Mouse (Mus musculus): ENCODE measurements around the gene Trip12. TPM values are rescaled to one million over a fixed set of nuclear protein-coding genes. Genes with fewer than 3 reads are reported as not detected.

The Trip12 gene
- polyA plus RNA-seq, 1 experiment, result 18.2 TPM

DNA sequence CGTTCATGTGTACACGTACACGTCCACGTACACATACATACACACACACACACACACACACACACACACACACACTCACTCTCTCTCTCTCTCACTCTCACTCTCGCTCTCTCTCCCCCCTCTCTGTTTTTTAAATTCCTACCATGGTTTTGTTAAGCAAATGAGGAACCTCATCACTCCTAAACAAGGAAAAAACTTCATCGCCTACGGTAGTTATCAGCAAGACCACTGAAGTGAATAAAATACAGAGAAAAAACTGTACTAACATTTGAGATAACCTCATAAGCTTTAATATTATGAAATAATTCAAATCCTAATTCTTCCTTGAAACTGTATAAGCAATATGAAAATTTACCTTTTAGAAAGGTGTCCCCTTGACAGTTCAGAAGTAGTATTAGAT lies 45.0 kb downstream of the Trip12 start:
- H3K4me3 ChIP-seq (ENCODE audit: extremely low read depth, insufficient read depth, insufficient read length), result no peak overlapping the region
- no peaks in the 10 kb centered on the region for H3K4me1 ChIP-seq (ENCODE audit: control insufficient read depth, insufficient read depth, insufficient read length)
- H3K27ac ChIP-seq (ENCODE audit: insufficient read depth, low read length), result no peak overlapping the region
- H3K36me3 ChIP-seq (ENCODE audit: control insufficient read depth, insufficient read depth, low read length), result peaks cover 16% of the 10 kb centered on the region
- no peak for DNase-seq (ENCODE audit: low read depth in 1 of 2, low spot score in 2 of 2)
- no peak for TF ChIP-seq CTCF (IDR thresholded peaks at IDR 0.05; ENCODE audit: extremely low read depth, insufficient read depth, insufficient read length, insufficient replicate concordance)
- TF ChIP-seq POLR2A (IDR thresholded peaks at IDR 0.05; ENCODE audit: low read depth, low read length), result no peak
- WGBS, result 89% methylated on average over 7 of the region's 7 CpGs
- H3K27me3 ChIP-seq (ENCODE audit: control insufficient read depth, insufficient read depth, low read length), result no peaks in the 10 kb centered on the region

DNA sequence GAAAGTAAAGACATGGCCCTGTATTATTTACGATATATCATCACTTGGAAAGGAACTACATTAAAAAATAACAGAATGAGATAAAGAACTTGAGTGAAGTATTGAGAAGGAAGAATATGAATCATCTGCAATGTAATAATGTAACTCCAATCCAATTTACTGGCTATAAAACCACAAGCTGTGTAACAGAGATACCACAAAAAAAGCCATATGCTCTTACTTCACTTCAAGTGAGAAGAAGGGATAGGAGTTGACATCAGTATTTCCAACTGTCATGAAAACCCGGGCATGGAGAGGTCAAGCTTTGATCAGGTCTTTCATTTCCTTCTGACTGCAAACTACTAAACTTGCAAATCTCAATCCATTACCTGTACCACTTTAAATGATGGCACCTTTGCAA lies 48.9 kb downstream of the Trip12 start:
- TF ChIP-seq POLR2A (IDR thresholded peaks at IDR 0.05; ENCODE audit: low read depth, low read length) (no peak), CTCF (IDR thresholded peaks at IDR 0.05; ENCODE audit: extremely low read depth, insufficient read depth, insufficient read length, insufficient replicate concordance) (no peak)
- Histone ChIP-seq H3K4me3 (ENCODE audit: extremely low read depth, insufficient read depth, insufficient read length) (no peak overlapping the region), H3K36me3 (ENCODE audit: control insufficient read depth, insufficient read depth, low read length) (peaks cover 17% of the 10 kb centered on the region), H3K4me1 (ENCODE audit: control insufficient read depth, insufficient read depth, insufficient read length) (no peaks in the 10 kb centered on the region), H3K27ac (ENCODE audit: insufficient read depth, low read length) (no peak overlapping the region), H3K27me3 (ENCODE audit: control insufficient read depth, insufficient read depth, low read length) (no peaks in the 10 kb centered on the region)
- WGBS, result 76% methylated on average over 2 of the region's 2 CpGs
- no peak for DNase-seq (ENCODE audit: low read depth in 1 of 2, low spot score in 2 of 2)

DNA sequence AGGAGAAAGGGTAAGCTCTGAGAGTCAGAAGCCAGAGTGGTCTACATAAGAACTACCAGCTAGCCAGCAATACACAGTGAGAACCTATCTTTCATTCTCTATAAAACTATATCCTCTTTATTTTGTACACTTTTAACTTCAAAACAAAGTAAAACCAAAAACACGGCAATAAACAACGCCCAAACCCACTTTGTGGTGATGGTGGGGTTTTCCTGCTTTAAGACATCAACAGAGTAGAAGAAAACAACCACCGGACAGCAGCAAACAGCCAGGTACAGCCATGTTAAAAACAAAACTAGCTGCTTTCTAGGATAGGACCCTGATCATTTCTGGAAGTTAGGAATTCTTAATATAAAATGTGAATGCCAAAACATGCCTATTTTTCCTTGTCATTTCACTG lies 59.7 kb downstream of the Trip12 start:
- Histone ChIP-seq H3K36me3 (ENCODE audit: control insufficient read depth, insufficient read depth, low read length) (peaks cover 9% of the 10 kb centered on the region), H3K4me1 (ENCODE audit: control insufficient read depth, insufficient read depth, insufficient read length) (no peaks in the 10 kb centered on the region), H3K4me3 (ENCODE audit: extremely low read depth, insufficient read depth, insufficient read length) (no peak overlapping the region), H3K27me3 (ENCODE audit: control insufficient read depth, insufficient read depth, low read length) (no peaks in the 10 kb centered on the region), H3K27ac (ENCODE audit: insufficient read depth, low read length) (no peak overlapping the region)
- no peak for DNase-seq (ENCODE audit: low read depth in 1 of 2, low spot score in 2 of 2)
- TF ChIP-seq POLR2A (IDR thresholded peaks at IDR 0.05; ENCODE audit: low read depth, low read length), result no peak
- no peak for TF ChIP-seq CTCF (IDR thresholded peaks at IDR 0.05; ENCODE audit: extremely low read depth, insufficient read depth, insufficient read length, insufficient replicate concordance)
- WGBS, result 83% methylated on average over 3 of the region's 3 CpGs

DNA sequence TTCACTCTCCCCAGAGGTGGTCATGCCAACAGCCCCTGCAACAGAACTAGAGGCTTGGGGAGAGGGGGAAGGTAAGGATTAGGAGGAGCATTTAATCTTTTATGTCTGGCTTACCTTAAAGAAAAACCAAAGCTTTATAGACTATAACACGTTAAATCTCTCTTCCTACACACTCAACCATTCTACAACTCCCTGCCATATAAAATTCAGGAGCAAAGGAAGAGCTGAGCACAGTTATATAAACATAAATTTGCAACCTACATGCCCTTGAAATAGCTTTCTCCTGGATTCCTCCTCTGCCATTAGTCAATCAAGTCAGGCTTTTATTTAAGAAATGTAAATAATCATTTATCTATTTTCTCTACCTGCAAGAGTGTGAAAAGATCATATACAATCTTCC lies 62.9 kb downstream of the Trip12 start:
- Histone ChIP-seq H3K27me3 (ENCODE audit: control insufficient read depth, insufficient read depth, low read length) (no peaks in the 10 kb centered on the region), H3K4me1 (ENCODE audit: control insufficient read depth, insufficient read depth, insufficient read length) (no peaks in the 10 kb centered on the region), H3K4me3 (ENCODE audit: extremely low read depth, insufficient read depth, insufficient read length) (no peak overlapping the region), H3K27ac (ENCODE audit: insufficient read depth, low read length) (no peak overlapping the region), H3K36me3 (ENCODE audit: control insufficient read depth, insufficient read depth, low read length) (peaks cover 6% of the 10 kb centered on the region)
- 98% methylated on average over 1 of the region's 1 CpGs for WGBS
- TF ChIP-seq CTCF (IDR thresholded peaks at IDR 0.05; ENCODE audit: extremely low read depth, insufficient read depth, insufficient read length, insufficient replicate concordance) (no peak), POLR2A (IDR thresholded peaks at IDR 0.05; ENCODE audit: low read depth, low read length) (no peak)
- no peak for DNase-seq (ENCODE audit: low read depth in 1 of 2, low spot score in 2 of 2)

DNA sequence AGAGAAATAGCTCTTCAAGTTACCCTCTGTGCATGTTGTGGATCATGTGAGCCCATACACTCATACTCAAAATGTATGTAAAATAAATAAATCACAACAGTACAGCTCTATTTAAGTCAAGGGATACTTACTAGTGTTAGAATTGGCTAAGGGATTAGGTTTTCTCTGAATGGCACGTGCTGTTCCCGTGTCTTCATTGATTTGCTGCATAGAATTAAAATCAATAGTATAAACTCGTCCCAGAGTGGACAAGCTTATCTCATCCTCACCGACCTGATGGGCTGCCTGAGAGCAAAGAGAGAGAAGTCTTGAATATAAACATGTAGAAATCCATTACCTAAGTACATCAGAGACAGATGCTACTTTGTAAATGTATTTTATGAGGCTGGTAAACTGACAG lies 81.5 kb downstream of the Trip12 start:
- Histone ChIP-seq H3K27me3 (ENCODE audit: control insufficient read depth, insufficient read depth, low read length) (no peaks in the 10 kb centered on the region), H3K27ac (ENCODE audit: insufficient read depth, low read length) (no peak overlapping the region), H3K4me3 (ENCODE audit: extremely low read depth, insufficient read depth, insufficient read length) (no peak overlapping the region), H3K4me1 (ENCODE audit: control insufficient read depth, insufficient read depth, insufficient read length) (no peaks in the 10 kb centered on the region), H3K36me3 (ENCODE audit: control insufficient read depth, insufficient read depth, low read length) (peaks cover 26% of the 10 kb centered on the region)
- no peak for DNase-seq (ENCODE audit: low read depth in 1 of 2, low spot score in 2 of 2)
- 92% methylated on average over 4 of the region's 4 CpGs for WGBS
- TF ChIP-seq CTCF (IDR thresholded peaks at IDR 0.05; ENCODE audit: extremely low read depth, insufficient read depth, insufficient read length, insufficient replicate concordance) (no peak), POLR2A (IDR thresholded peaks at IDR 0.05; ENCODE audit: low read depth, low read length) (no peak)

DNA sequence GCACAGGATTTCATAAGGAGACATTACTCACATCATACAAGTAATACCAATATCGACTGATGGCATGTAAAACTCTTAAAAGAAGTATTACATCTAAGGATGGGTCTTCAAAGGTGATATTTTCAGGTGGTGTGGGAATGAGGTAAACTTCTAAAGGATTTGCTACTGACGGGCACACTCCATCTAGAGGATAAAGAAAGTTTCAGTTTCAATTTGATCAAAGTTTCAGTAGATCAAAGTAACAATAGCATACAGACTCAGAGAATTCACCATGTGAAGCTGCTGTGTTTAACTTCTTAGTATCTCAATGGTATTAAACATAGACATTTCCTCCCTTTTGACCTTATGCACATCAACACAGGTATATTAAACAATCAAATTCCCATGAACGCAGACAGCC lies 98.2 kb downstream of the Trip12 start:
- H3K4me1 ChIP-seq (ENCODE audit: control insufficient read depth, insufficient read depth, insufficient read length), result no peaks in the 10 kb centered on the region
- no peak overlapping the region for H3K27ac ChIP-seq (ENCODE audit: insufficient read depth, low read length)
- peaks cover 30% of the 10 kb centered on the region for H3K36me3 ChIP-seq (ENCODE audit: control insufficient read depth, insufficient read depth, low read length)
- TF ChIP-seq POLR2A (IDR thresholded peaks at IDR 0.05; ENCODE audit: low read depth, low read length) (no peak), CTCF (IDR thresholded peaks at IDR 0.05; ENCODE audit: extremely low read depth, insufficient read depth, insufficient read length, insufficient replicate concordance) (no peak)
- DNase-seq (ENCODE audit: low read depth in 1 of 2, low spot score in 2 of 2), result no peak
- no peak overlapping the region for H3K4me3 ChIP-seq (ENCODE audit: extremely low read depth, insufficient read depth, insufficient read length)
- no peaks in the 10 kb centered on the region for H3K27me3 ChIP-seq (ENCODE audit: control insufficient read depth, insufficient read depth, low read length)
- 79% methylated on average over 3 of the region's 3 CpGs for WGBS

DNA sequence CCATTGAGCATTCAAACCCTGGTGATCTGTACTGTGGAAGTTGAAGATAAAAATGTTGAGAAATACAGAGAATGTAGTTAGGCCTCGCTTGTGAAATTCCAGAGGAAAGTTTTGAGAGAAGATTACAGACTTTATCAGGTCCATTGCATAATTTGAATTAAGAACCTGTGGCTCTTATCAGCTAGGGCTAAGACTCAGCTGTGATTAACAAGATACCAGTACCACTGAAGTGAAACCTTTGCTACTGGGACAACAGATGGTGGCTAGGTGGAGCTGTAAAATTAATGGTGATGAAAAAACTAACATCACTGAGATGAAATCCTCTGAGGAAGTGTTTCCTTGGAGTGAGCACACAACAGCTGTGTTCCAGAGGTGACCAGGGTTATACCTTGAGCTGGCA lies 100.2 kb downstream of the Trip12 start:
- Histone ChIP-seq H3K27me3 (ENCODE audit: control insufficient read depth, insufficient read depth, low read length) (no peaks in the 10 kb centered on the region), H3K36me3 (ENCODE audit: control insufficient read depth, insufficient read depth, low read length) (peaks cover 35% of the 10 kb centered on the region), H3K4me3 (ENCODE audit: extremely low read depth, insufficient read depth, insufficient read length) (no peak overlapping the region), H3K27ac (ENCODE audit: insufficient read depth, low read length) (no peak overlapping the region), H3K4me1 (ENCODE audit: control insufficient read depth, insufficient read depth, insufficient read length) (no peaks in the 10 kb centered on the region)
- 84% methylated on average over 1 of the region's 1 CpGs for WGBS
- no peak for DNase-seq (ENCODE audit: low read depth in 1 of 2, low spot score in 2 of 2)
- TF ChIP-seq CTCF (IDR thresholded peaks at IDR 0.05; ENCODE audit: extremely low read depth, insufficient read depth, insufficient read length, insufficient replicate concordance) (no peak), POLR2A (IDR thresholded peaks at IDR 0.05; ENCODE audit: low read depth, low read length) (no peak)

All from spleen, adult 2 months (tissue).